Mouse (Mus musculus): Measurements from ENCODE around the gene Dennd6a. TPM values are rescaled to one million over a fixed set of nuclear protein-coding genes. Genes with fewer than 3 reads are reported as not detected.

Dennd6a gene
- polyA plus RNA-seq, 1 experiment from 2014 or later: 38.2 TPM

GRCm38 (mm10) chr14:26579346-26580343 lies 6.0 kb downstream of the Dennd6a start:
- Histone ChIP-seq H3K27ac (peak overlapping the region; percentile 94), H3K4me1 (peaks cover 2% of the 10 kb centered on the region; the same call in 1 of the 2 replicates), H3K4me3 (peak overlapping the region; percentile 81), H3K4me2 (replicated peaks) (peak overlapping the region; percentile 73), H3K27me3 (no peaks in the 10 kb centered on the region), H3K9me3 (no peaks in the 10 kb centered on the region), H3K36me3 (peaks cover 6% of the 10 kb centered on the region; the same call in 1 of the 2 replicates), H3K9ac (peak overlapping the region; percentile 98)
- peak; percentile 89 for ATAC-seq (ENCODE audit: insufficient number of reproducible peaks, insufficient read depth, low FRiP score, low TSS enrichment)
- WGBS: under 1% methylated on average over 79 of the region's 79 CpGs

- ATAC-seq (ENCODE audit: insufficient number of reproducible peaks, insufficient read depth, low FRiP score, low TSS enrichment): no peak
- H3K4me3 ChIP-seq: no peak overlapping the region
- H3K36me3 ChIP-seq: peaks cover 6% of the 10 kb centered on the region; the same call in 1 of the 2 replicates
- no peak overlapping the region for H3K27ac ChIP-seq
- H3K4me1 ChIP-seq: peaks cover 11% of the 10 kb centered on the region
- no peak overlapping the region for H3K9ac ChIP-seq
- H3K4me2 ChIP-seq (replicated peaks): no peak overlapping the region
- no peaks in the 10 kb centered on the region for H3K9me3 ChIP-seq
- 87% methylated on average over 3 of the region's 3 CpGs for WGBS
- H3K27me3 ChIP-seq: no peaks in the 10 kb centered on the region
Observed at GRCm38 (mm10) chr14:26583645-26584044, 10.0 kb downstream of the Dennd6a start.

- H3K4me3 ChIP-seq: no peak overlapping the region
- no peak overlapping the region for H3K4me2 ChIP-seq (replicated peaks)
- no peak for ATAC-seq (ENCODE audit: insufficient number of reproducible peaks, insufficient read depth, low FRiP score, low TSS enrichment)
- no peak overlapping the region for H3K9ac ChIP-seq
- H3K4me1 ChIP-seq: peaks cover 8% of the 10 kb centered on the region
- H3K27me3 ChIP-seq: no peaks in the 10 kb centered on the region
- H3K27ac ChIP-seq: no peak overlapping the region
- peaks cover 2% of the 10 kb centered on the region; the same call in 1 of the 2 replicates for H3K36me3 ChIP-seq
- no peaks in the 10 kb centered on the region for H3K9me3 ChIP-seq
Observed at GRCm38 (mm10) chr14:26587116-26587515, 13.5 kb downstream of the Dennd6a start.

- H3K9me3 ChIP-seq: no peaks in the 10 kb centered on the region
- no peak for ATAC-seq (ENCODE audit: insufficient number of reproducible peaks, insufficient read depth, low FRiP score, low TSS enrichment)
- H3K27ac ChIP-seq: no peak overlapping the region
- H3K36me3 ChIP-seq: peaks cover 5% of the 10 kb centered on the region; the same call in 1 of the 2 replicates
- H3K4me2 ChIP-seq (replicated peaks): no peak overlapping the region
- H3K4me3 ChIP-seq: no peak overlapping the region
- no peak overlapping the region for H3K9ac ChIP-seq
- H3K27me3 ChIP-seq: no peaks in the 10 kb centered on the region
- peaks cover 8% of the 10 kb centered on the region for H3K4me1 ChIP-seq
Observed at GRCm38 (mm10) chr14:26591353-26591752, 17.7 kb downstream of the Dennd6a start.

- WGBS: 75% methylated on average over 2 of the region's 2 CpGs
Observed at GRCm38 (mm10) chr14:26593281-26593895, 19.7 kb downstream of the Dennd6a start.

GRCm38 (mm10) chr14:26595167-26595566 lies 21.5 kb downstream of the Dennd6a start:
- no peak for ATAC-seq (ENCODE audit: insufficient number of reproducible peaks, insufficient read depth, low FRiP score, low TSS enrichment)
- WGBS: 95% methylated on average over 7 of the region's 7 CpGs
- Histone ChIP-seq H3K27me3 (no peaks in the 10 kb centered on the region), H3K27ac (no peak overlapping the region), H3K4me2 (replicated peaks) (no peak overlapping the region), H3K36me3 (peaks cover 31% of the 10 kb centered on the region), H3K4me1 (no peaks in the 10 kb centered on the region), H3K9me3 (no peaks in the 10 kb centered on the region), H3K9ac (no peak overlapping the region), H3K4me3 (no peak overlapping the region)

More at GRCm38 (mm10) chr14:26593281-26593895, 19.7 kb downstream of the Dennd6a start:
- no peak overlapping the region for H3K4me2 ChIP-seq (replicated peaks)
- no peaks in the 10 kb centered on the region for H3K9me3 ChIP-seq
- no peaks in the 10 kb centered on the region for H3K27me3 ChIP-seq
- no peaks in the 10 kb centered on the region for H3K4me1 ChIP-seq
- H3K36me3 ChIP-seq: peaks cover 21% of the 10 kb centered on the region
- no peak overlapping the region for H3K9ac ChIP-seq
- no peak overlapping the region for H3K27ac ChIP-seq
- H3K4me3 ChIP-seq: no peak overlapping the region
- ATAC-seq (ENCODE audit: insufficient number of reproducible peaks, insufficient read depth, low FRiP score, low TSS enrichment): no peak

- ATAC-seq (ENCODE audit: insufficient number of reproducible peaks, insufficient read depth, low FRiP score, low TSS enrichment): no peak
- Histone ChIP-seq H3K36me3 (peaks cover 34% of the 10 kb centered on the region), H3K4me2 (replicated peaks) (no peak overlapping the region), H3K27ac (no peak overlapping the region), H3K4me3 (no peak overlapping the region), H3K9ac (no peak overlapping the region), H3K27me3 (no peaks in the 10 kb centered on the region), H3K9me3 (no peaks in the 10 kb centered on the region), H3K4me1 (no peaks in the 10 kb centered on the region)
- 92% methylated on average over 5 of the region's 5 CpGs for WGBS
Observed at GRCm38 (mm10) chr14:26595695-26596365, 22.2 kb downstream of the Dennd6a start.

GRCm38 (mm10) chr14:26605354-26605753 lies 31.7 kb downstream of the Dennd6a start:
- H3K4me2 ChIP-seq (replicated peaks): no peak overlapping the region
- H3K4me1 ChIP-seq: no peaks in the 10 kb centered on the region
- WGBS: 92% methylated on average over 4 of the region's 4 CpGs
- no peak overlapping the region for H3K4me3 ChIP-seq
- no peaks in the 10 kb centered on the region for H3K9me3 ChIP-seq
- H3K27ac ChIP-seq: no peak overlapping the region
- H3K9ac ChIP-seq: no peak overlapping the region
- peaks cover 54% of the 10 kb centered on the region for H3K36me3 ChIP-seq
- no peak for ATAC-seq (ENCODE audit: insufficient number of reproducible peaks, insufficient read depth, low FRiP score, low TSS enrichment)
- H3K27me3 ChIP-seq: no peaks in the 10 kb centered on the region

- Histone ChIP-seq H3K4me3 (no peak overlapping the region), H3K27ac (no peak overlapping the region), H3K36me3 (peaks cover 60% of the 10 kb centered on the region), H3K9ac (no peak overlapping the region), H3K4me2 (replicated peaks) (no peak overlapping the region), H3K9me3 (no peaks in the 10 kb centered on the region), H3K27me3 (no peaks in the 10 kb centered on the region), H3K4me1 (no peaks in the 10 kb centered on the region)
- ATAC-seq (ENCODE audit: insufficient number of reproducible peaks, insufficient read depth, low FRiP score, low TSS enrichment): no peak
- WGBS: 89% methylated on average over 1 of the region's 1 CpGs
Observed at GRCm38 (mm10) chr14:26609674-26610073, 36.0 kb downstream of the Dennd6a start.

GRCm38 (mm10) chr14:26610689-26611088 lies 37.0 kb downstream of the Dennd6a start:
- Histone ChIP-seq H3K4me1 (no peaks in the 10 kb centered on the region), H3K9me3 (no peaks in the 10 kb centered on the region), H3K4me3 (no peak overlapping the region), H3K4me2 (replicated peaks) (no peak overlapping the region), H3K9ac (no peak overlapping the region), H3K36me3 (peaks cover 56% of the 10 kb centered on the region), H3K27me3 (no peaks in the 10 kb centered on the region), H3K27ac (no peak overlapping the region)
- no peak for ATAC-seq (ENCODE audit: insufficient number of reproducible peaks, insufficient read depth, low FRiP score, low TSS enrichment)
- WGBS: 89% methylated on average over 4 of the region's 4 CpGs

GRCm38 (mm10) chr14:26625301-26625700 lies 51.6 kb downstream of the Dennd6a start:
- Histone ChIP-seq H3K4me3 (no peak overlapping the region), H3K9ac (no peak overlapping the region), H3K9me3 (no peaks in the 10 kb centered on the region), H3K27me3 (no peaks in the 10 kb centered on the region), H3K4me2 (replicated peaks) (no peak overlapping the region), H3K36me3 (peaks cover 83% of the 10 kb centered on the region), H3K27ac (no peak overlapping the region), H3K4me1 (no peaks in the 10 kb centered on the region)
- 94% methylated on average over 4 of the region's 4 CpGs for WGBS
- ATAC-seq (ENCODE audit: insufficient number of reproducible peaks, insufficient read depth, low FRiP score, low TSS enrichment): no peak
